Mouse (Mus musculus) megakaryocyte-erythroid progenitor cell, adult 5-6 weeks (primary cell): Measurements from ENCODE around the gene Rhpn2. TPM values are rescaled to one million over a fixed set of nuclear protein-coding genes. Genes with fewer than 3 reads are reported as not detected.
A peak's percentile ranks its signal among the peaks of the same experiment; 100 is the strongest.

Source experiments
- ATAC-seq: replicated peaks from 2 replicates; pipeline ENCODE4 v1.8.0; 2016; ENCODE audit warnings: mild to moderate bottlenecking, inconsistent platforms; ENCODE audit not compliant: severe bottlenecking, poor library complexity, low FRiP score, low TSS enrichment
- total RNA-seq, 2 experiments: library from RNA; stranded (forward) in 1 of 2; stranded (reverse) in 1 of 2; fragments of 200-1000, 215-1000 nt in 1 of 2; fragments of >200 nt in 1 of 2; fragmentation: Nextera tagmentation in 1 of 2; gene quantifications; 2 replicates each; pipeline ENCODE4 v1.2.3; 2014 to 2017

The Rhpn2 gene
- total RNA-seq, 2 experiments from 2014 or later: not detected

- peak; percentile 35 for ATAC-seq
Observed at GRCm38 (mm10) chr7:35381861-35382260, 47.9 kb downstream of the Rhpn2 start.

GRCm38 (mm10) chr7:35382706-35383353 lies 48.9 kb downstream of the Rhpn2 start:
- no peak for ATAC-seq

GRCm38 (mm10) chr7:35386525-35386952 lies 52.6 kb downstream of the Rhpn2 start:
- peak; percentile 62 for ATAC-seq

- no peak for ATAC-seq
Observed at GRCm38 (mm10) chr7:35388694-35389093, 54.7 kb downstream of the Rhpn2 start.

GRCm38 (mm10) chr7:35392935-35393334 lies 59.0 kb downstream of the Rhpn2 start:
- ATAC-seq: no peak

GRCm38 (mm10) chr7:35395734-35396456 lies 61.9 kb downstream of the Rhpn2 start:
- peak; percentile 48 for ATAC-seq

GRCm38 (mm10) chr7:35396542-35397168 lies 62.7 kb downstream of the Rhpn2 start, which contains the start of the genes Faap24 and Cep89:
Gene Faap24 (minus strand): TSS chr7:35396836.
Gene Cep89 (plus strand): TSS chr7:35397035.
- ATAC-seq: peak; percentile 93

- no peak for ATAC-seq
Observed at GRCm38 (mm10) chr7:35401169-35401568, 67.2 kb downstream of the Rhpn2 start.

GRCm38 (mm10) chr7:35415226-35415625 lies 81.3 kb downstream of the Rhpn2 start:
- ATAC-seq: no peak

GRCm38 (mm10) chr7:35415801-35416653 lies 82.1 kb downstream of the Rhpn2 start:
- no peak for ATAC-seq

GRCm38 (mm10) chr7:35416654-35416948 lies 82.6 kb downstream of the Rhpn2 start:
- ATAC-seq: no peak

GRCm38 (mm10) chr7:35423071-35423470 lies 89.1 kb downstream of the Rhpn2 start:
- no peak for ATAC-seq

- ATAC-seq: no peak
Observed at GRCm38 (mm10) chr7:35428146-35428545, 94.2 kb downstream of the Rhpn2 start.

GRCm38 (mm10) chr7:35435266-35435665 lies 101.3 kb downstream of the Rhpn2 start:
- no peak for ATAC-seq

Other genes with a start within 250 kb of the Rhpn2 start
- 0.37 and 1.6 TPM in 2 replicates for gene Cebpa, start 214.9 kb upstream of the Rhpn2 start, total RNA-seq (2014; fragmentation: Nextera tagmentation)
- 1.9 TPM in 1 of 2 replicates, not detected in the other for gene Cebpa, start 214.9 kb upstream of the Rhpn2 start, total RNA-seq (2017)
- not detected in 2 replicates for gene Slc7a10, start 147.8 kb upstream of the Rhpn2 start, total RNA-seq (2014; fragmentation: Nextera tagmentation)
- gene Slc7a10, start 147.8 kb upstream of the Rhpn2 start, total RNA-seq (2017): not detected in 2 replicates
- gene Lrp3, start 118.7 kb upstream of the Rhpn2 start, total RNA-seq (2014; fragmentation: Nextera tagmentation): not detected in 2 replicates
- not detected in 2 replicates for gene Lrp3, start 118.7 kb upstream of the Rhpn2 start, total RNA-seq (2017)
- 13.8 and 26.2 TPM in 2 replicates for gene Gpatch1, start 15.7 kb upstream of the Rhpn2 start, total RNA-seq (2014; fragmentation: Nextera tagmentation)
- 23.3 and 39.3 TPM in 2 replicates for gene Gpatch1, start 15.7 kb upstream of the Rhpn2 start, total RNA-seq (2017)
- gene Faap24, start 62.7 kb downstream of the Rhpn2 start, total RNA-seq (2014; fragmentation: Nextera tagmentation): 21.8 and 28.4 TPM in 2 replicates
- gene Faap24, start 62.7 kb downstream of the Rhpn2 start, total RNA-seq (2017): 20.4 and 23.4 TPM in 2 replicates
- gene Cep89, start 62.9 kb downstream of the Rhpn2 start, total RNA-seq (2014; fragmentation: Nextera tagmentation): 18.0 and 25.1 TPM in 2 replicates
- 17.9 and 26.0 TPM in 2 replicates for gene Cep89, start 62.9 kb downstream of the Rhpn2 start, total RNA-seq (2017)
- not detected in 2 replicates for gene Slc7a9, start 114.6 kb downstream of the Rhpn2 start, total RNA-seq (2014; fragmentation: Nextera tagmentation)
- not detected in 2 replicates for gene Slc7a9, start 114.6 kb downstream of the Rhpn2 start, total RNA-seq (2017)
- 0.11 TPM in 1 of 2 replicates, not detected in the other for gene Tdrd12, start 203.6 kb downstream of the Rhpn2 start, total RNA-seq (2014; fragmentation: Nextera tagmentation)
- not detected in 2 replicates for gene Tdrd12, start 203.6 kb downstream of the Rhpn2 start, total RNA-seq (2017)
- gene Nudt19, start 222.1 kb downstream of the Rhpn2 start, total RNA-seq (2014; fragmentation: Nextera tagmentation): 116 and 170 TPM in 2 replicates
- gene Nudt19, start 222.1 kb downstream of the Rhpn2 start, total RNA-seq (2017): 55.2 and 71.9 TPM in 2 replicates